Mouse (Mus musculus): Measurements from ENCODE around the gene Fam243. TPM values are rescaled to one million over a fixed set of nuclear protein-coding genes. Genes with fewer than 3 reads are reported as not detected.

Gene Fam243
- not detected in 2 replicates for polyA plus RNA-seq (2015; fragmentation: Nextera tagmentation; extraction: Ambion mirVana)

GRCm38 (mm10) chr16:92321341-92321740, at the start of gene Fam243:
Fam243 (minus strand) TSS chr16:92321441.
- WGBS (ENCODE audit: insufficient replicate concordance): 77% methylated on average over 8 of the region's 8 CpGs
- Histone ChIP-seq H3K36me3 (replicated peaks) (no peaks in the 10 kb centered on the region), H3K27ac (replicated peaks) (no peak within 1 kb of the TSS), H3K4me3 (replicated peaks) (no peak within 1 kb of the TSS), H3K9ac (no peak within 1 kb of the TSS), H3K4me2 (no peak within 1 kb of the TSS), H3K4me1 (replicated peaks) (no peaks in the 10 kb centered on the region), H3K27me3 (no peaks in the 10 kb centered on the region), H3K9me3 (replicated peaks) (no peaks in the 10 kb centered on the region)
- no peak for ATAC-seq (ENCODE audit: insufficient read depth)

- Histone ChIP-seq H3K36me3 (replicated peaks) (no peaks in the 10 kb centered on the region), H3K27ac (replicated peaks) (no peak overlapping the region), H3K4me2 (peak overlapping the region; percentile 23; the same call in 1 of the 2 replicates), H3K9me3 (replicated peaks) (no peaks in the 10 kb centered on the region), H3K4me1 (replicated peaks) (peaks cover 17% of the 10 kb centered on the region), H3K27me3 (peaks cover 30% of the 10 kb centered on the region), H3K9ac (no peak overlapping the region), H3K4me3 (replicated peaks) (no peak overlapping the region)
- 18% methylated on average over 2 of the region's 2 CpGs for WGBS (ENCODE audit: insufficient replicate concordance)
- peak; percentile 83 for ATAC-seq (ENCODE audit: insufficient read depth)
Observed at GRCm38 (mm10) chr16:92369260-92369659, 48.0 kb upstream of the Fam243 start.

GRCm38 (mm10) chr16:92365477-92365876, 44.2 kb upstream of the Fam243 start:
- Histone ChIP-seq H3K36me3 (replicated peaks) (no peaks in the 10 kb centered on the region), H3K9ac (no peak overlapping the region), H3K27ac (replicated peaks) (no peak overlapping the region), H3K27me3 (peaks cover 24% of the 10 kb centered on the region), H3K9me3 (replicated peaks) (no peaks in the 10 kb centered on the region), H3K4me3 (replicated peaks) (no peak overlapping the region), H3K4me1 (replicated peaks) (peaks cover 17% of the 10 kb centered on the region), H3K4me2 (no peak overlapping the region)
- WGBS (ENCODE audit: insufficient replicate concordance): 64% methylated on average over 7 of the region's 7 CpGs
- no peak for ATAC-seq (ENCODE audit: insufficient read depth)

- H3K4me3 ChIP-seq (replicated peaks): no peak overlapping the region
- ATAC-seq (ENCODE audit: insufficient read depth): no peak
Observed at GRCm38 (mm10) chr16:92360711-92361110, 39.5 kb upstream of the Fam243 start.

DNA sequence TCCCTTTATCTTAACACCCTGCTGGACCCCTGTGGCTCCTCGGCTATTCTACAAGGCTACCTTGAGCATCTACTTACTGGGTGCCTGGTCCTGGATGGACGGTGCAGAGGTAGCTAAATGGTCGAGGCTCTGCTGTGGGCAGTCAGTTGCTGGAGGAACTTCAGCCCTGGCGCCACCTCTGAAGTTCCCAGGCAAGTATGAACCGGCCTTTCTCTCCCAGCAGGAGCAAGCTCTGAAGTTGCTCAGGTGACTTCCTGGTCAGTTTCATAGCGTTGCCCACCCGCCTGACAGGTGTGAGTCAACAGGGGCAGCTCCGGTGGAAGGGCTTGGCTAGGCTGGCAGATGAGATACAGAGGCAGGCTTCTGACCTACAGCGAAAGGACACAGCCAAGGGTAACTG, 38.0 kb upstream of the Fam243 start, which contains the start of gene Kcne1:
Gene Kcne1, minus strand, starts transcription at position 240 of the 400 bp plus-strand sequence.
- Histone ChIP-seq H3K27ac (replicated peaks) (no peak within 1 kb of the TSS), H3K4me1 (replicated peaks) (no peaks in the 10 kb centered on the region), H3K4me3 (replicated peaks) (no peak within 1 kb of the TSS), H3K27me3 (peaks cover 36% of the 10 kb centered on the region; the same call in 1 of the 2 replicates), H3K9me3 (replicated peaks) (no peaks in the 10 kb centered on the region), H3K9ac (no peak within 1 kb of the TSS), H3K36me3 (replicated peaks) (no peaks in the 10 kb centered on the region), H3K4me2 (no peak within 1 kb of the TSS)
- no peak for ATAC-seq (ENCODE audit: insufficient read depth)
- WGBS (ENCODE audit: insufficient replicate concordance): 44% methylated on average over 9 of the region's 9 CpGs

More at GRCm38 (mm10) chr16:92360711-92361110, 39.5 kb upstream of the Fam243 start:
- Histone ChIP-seq H3K27ac (replicated peaks) (no peak overlapping the region), H3K9ac (no peak overlapping the region), H3K27me3 (peaks cover 36% of the 10 kb centered on the region; the same call in 1 of the 2 replicates), H3K36me3 (replicated peaks) (no peaks in the 10 kb centered on the region), H3K4me1 (replicated peaks) (no peaks in the 10 kb centered on the region), H3K9me3 (replicated peaks) (no peaks in the 10 kb centered on the region), H3K4me2 (no peak overlapping the region)
- 65% methylated on average over 7 of the region's 7 CpGs for WGBS (ENCODE audit: insufficient replicate concordance)

DNA sequence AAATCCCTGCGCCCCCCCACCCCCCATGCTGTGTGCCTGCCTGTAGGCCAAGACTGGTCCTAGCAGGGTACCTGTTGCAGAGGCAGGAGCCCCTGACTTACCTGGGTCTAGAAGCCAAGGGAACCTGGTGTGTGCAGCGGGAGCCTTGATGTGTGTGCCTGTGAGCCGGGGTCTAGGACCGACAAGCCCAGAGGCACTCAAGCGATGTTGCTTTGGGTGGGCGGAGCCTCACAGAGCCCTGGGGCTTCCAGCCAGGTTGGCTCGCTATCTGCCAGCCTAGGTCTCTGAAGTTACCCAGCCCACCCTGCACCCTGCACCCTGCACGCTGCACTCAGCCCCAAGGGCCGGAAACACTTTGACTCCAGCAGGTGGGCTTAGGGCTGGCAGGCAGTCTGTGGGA, 37.5 kb upstream of the Fam243 start:
- H3K4me1 ChIP-seq (replicated peaks): no peaks in the 10 kb centered on the region
- H3K9me3 ChIP-seq (replicated peaks): no peaks in the 10 kb centered on the region
- peaks cover 36% of the 10 kb centered on the region; the same call in 1 of the 2 replicates for H3K27me3 ChIP-seq
- no peak overlapping the region for H3K27ac ChIP-seq (replicated peaks)
- ATAC-seq (ENCODE audit: insufficient read depth): no peak
- H3K4me3 ChIP-seq (replicated peaks): no peak overlapping the region
- no peaks in the 10 kb centered on the region for H3K36me3 ChIP-seq (replicated peaks)
- 33% methylated on average over 9 of the region's 9 CpGs for WGBS (ENCODE audit: insufficient replicate concordance)
- H3K9ac ChIP-seq: no peak overlapping the region
- no peak overlapping the region for H3K4me2 ChIP-seq

- Histone ChIP-seq H3K9ac (no peak overlapping the region), H3K9me3 (replicated peaks) (no peaks in the 10 kb centered on the region), H3K27me3 (peaks cover 35% of the 10 kb centered on the region; the same call in 1 of the 2 replicates), H3K27ac (replicated peaks) (no peak overlapping the region), H3K4me3 (replicated peaks) (no peak overlapping the region), H3K4me2 (no peak overlapping the region), H3K36me3 (replicated peaks) (no peaks in the 10 kb centered on the region), H3K4me1 (replicated peaks) (no peaks in the 10 kb centered on the region)
- WGBS (ENCODE audit: insufficient replicate concordance): 72% methylated on average over 10 of the region's 10 CpGs
- ATAC-seq (ENCODE audit: insufficient read depth): no peak
Observed at GRCm38 (mm10) chr16:92357566-92357965, 36.3 kb upstream of the Fam243 start.

GRCm38 (mm10) chr16:92357023-92357422, 35.8 kb upstream of the Fam243 start:
- no peak overlapping the region for H3K27ac ChIP-seq (replicated peaks)
- no peak overlapping the region for H3K4me2 ChIP-seq
- ATAC-seq (ENCODE audit: insufficient read depth): no peak
- WGBS (ENCODE audit: insufficient replicate concordance): 67% methylated on average over 9 of the region's 9 CpGs
- no peaks in the 10 kb centered on the region for H3K36me3 ChIP-seq (replicated peaks)
- peaks cover 30% of the 10 kb centered on the region; the same call in 1 of the 2 replicates for H3K27me3 ChIP-seq
- H3K4me3 ChIP-seq (replicated peaks): no peak overlapping the region
- H3K9ac ChIP-seq: no peak overlapping the region
- H3K4me1 ChIP-seq (replicated peaks): no peaks in the 10 kb centered on the region
- H3K9me3 ChIP-seq (replicated peaks): no peaks in the 10 kb centered on the region

DNA sequence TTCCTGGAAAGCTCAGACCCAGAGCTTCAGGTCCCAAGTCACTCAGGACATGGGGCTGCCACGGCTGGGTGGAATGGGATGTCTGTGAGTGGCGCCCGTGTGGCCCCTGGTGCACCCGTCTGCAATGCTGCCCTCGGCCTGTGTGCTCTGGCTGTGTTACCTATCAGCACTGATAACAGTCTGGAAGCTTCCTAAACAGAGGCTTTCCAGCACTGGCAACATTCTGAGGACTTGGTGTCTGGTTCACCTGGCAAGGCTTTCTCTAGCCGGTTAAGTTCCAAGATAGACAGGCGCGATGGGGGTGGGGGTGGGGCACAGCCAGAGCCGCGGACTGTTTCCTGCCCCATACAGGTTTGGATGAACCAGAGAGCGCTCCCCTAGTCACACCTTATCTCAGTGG, 34.7 kb upstream of the Fam243 start:
- Histone ChIP-seq H3K4me2 (no peak overlapping the region), H3K36me3 (replicated peaks) (no peaks in the 10 kb centered on the region), H3K9me3 (replicated peaks) (no peaks in the 10 kb centered on the region), H3K27me3 (peaks cover 23% of the 10 kb centered on the region; the same call in 1 of the 2 replicates), H3K27ac (replicated peaks) (no peak overlapping the region), H3K9ac (no peak overlapping the region), H3K4me3 (replicated peaks) (no peak overlapping the region), H3K4me1 (replicated peaks) (no peaks in the 10 kb centered on the region)
- WGBS (ENCODE audit: insufficient replicate concordance): 55% methylated on average over 11 of the region's 11 CpGs
- ATAC-seq (ENCODE audit: insufficient read depth): no peak

GRCm38 (mm10) chr16:92355366-92355765, 34.1 kb upstream of the Fam243 start:
- Histone ChIP-seq H3K27ac (replicated peaks) (no peak overlapping the region), H3K4me2 (no peak overlapping the region), H3K36me3 (replicated peaks) (no peaks in the 10 kb centered on the region), H3K27me3 (peaks cover 17% of the 10 kb centered on the region; the same call in 1 of the 2 replicates), H3K9me3 (replicated peaks) (no peaks in the 10 kb centered on the region), H3K9ac (no peak overlapping the region), H3K4me1 (replicated peaks) (no peaks in the 10 kb centered on the region), H3K4me3 (replicated peaks) (no peak overlapping the region)
- no peak for ATAC-seq (ENCODE audit: insufficient read depth)
- WGBS (ENCODE audit: insufficient replicate concordance): 36% methylated on average over 5 of the region's 5 CpGs

DNA sequence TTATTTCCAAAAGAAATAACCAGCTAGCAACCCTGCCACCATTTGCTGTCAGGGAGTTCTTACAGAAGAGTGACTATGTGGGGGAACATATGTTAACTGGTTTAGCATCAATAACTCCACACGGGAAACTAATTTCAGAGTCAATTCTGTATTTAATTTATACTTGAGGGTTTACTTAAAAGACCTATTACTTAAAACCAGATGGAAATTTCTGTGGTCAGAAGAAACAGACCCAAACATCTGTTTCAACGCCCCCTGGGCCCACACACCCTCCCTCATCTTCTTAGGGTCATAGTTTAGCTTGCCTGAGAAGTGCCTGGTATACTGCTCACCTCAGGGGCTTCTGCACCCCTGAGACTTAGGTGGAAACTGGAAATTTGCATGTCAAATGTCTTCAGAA, 32.7 kb upstream of the Fam243 start:
- H3K9me3 ChIP-seq (replicated peaks): no peaks in the 10 kb centered on the region
- ATAC-seq (ENCODE audit: insufficient read depth): no peak
- WGBS (ENCODE audit: insufficient replicate concordance): 49% methylated on average over 2 of the region's 2 CpGs

DNA sequence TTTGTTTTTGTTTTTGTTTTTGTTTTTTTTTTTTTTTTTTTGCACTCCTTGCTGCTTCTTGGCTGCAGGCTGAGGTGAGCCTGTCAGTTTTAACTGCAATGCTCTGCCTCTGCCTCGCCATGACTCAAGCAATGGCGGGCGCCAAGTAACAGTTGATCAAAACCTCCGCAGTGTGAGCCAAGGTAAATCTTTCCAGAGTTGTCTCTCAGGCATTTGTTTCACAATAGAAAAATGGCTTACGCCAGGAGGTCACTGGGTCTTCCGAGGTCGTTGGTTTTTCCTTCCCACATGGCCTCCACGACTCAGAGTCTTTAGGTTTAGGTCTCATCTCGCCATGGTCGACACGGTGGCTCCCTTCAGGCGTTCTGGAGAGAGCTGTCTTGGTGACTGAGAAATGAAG, 32.1 kb upstream of the Fam243 start:
- no peaks in the 10 kb centered on the region for H3K9me3 ChIP-seq (replicated peaks)
- no peaks in the 10 kb centered on the region for H3K4me1 ChIP-seq (replicated peaks)
- no peaks in the 10 kb centered on the region for H3K36me3 ChIP-seq (replicated peaks)
- WGBS (ENCODE audit: insufficient replicate concordance): 74% methylated on average over 12 of the region's 12 CpGs
- H3K9ac ChIP-seq: no peak overlapping the region
- H3K27ac ChIP-seq (replicated peaks): no peak overlapping the region
- no peak overlapping the region for H3K4me2 ChIP-seq
- ATAC-seq (ENCODE audit: insufficient read depth): no peak
- H3K27me3 ChIP-seq: peaks cover 9% of the 10 kb centered on the region; the same call in 1 of the 2 replicates
- H3K4me3 ChIP-seq (replicated peaks): no peak overlapping the region

More for the DNA sequence above, 32.7 kb upstream of the Fam243 start:
- no peak overlapping the region for H3K27ac ChIP-seq (replicated peaks)
- peaks cover 12% of the 10 kb centered on the region; the same call in 1 of the 2 replicates for H3K27me3 ChIP-seq
- H3K36me3 ChIP-seq (replicated peaks): no peaks in the 10 kb centered on the region
- no peak overlapping the region for H3K9ac ChIP-seq
- no peaks in the 10 kb centered on the region for H3K4me1 ChIP-seq (replicated peaks)
- H3K4me3 ChIP-seq (replicated peaks): no peak overlapping the region
- H3K4me2 ChIP-seq: no peak overlapping the region
